Mouse (Mus musculus) MEL-GATA-1-ER (cell line): Measurements from ENCODE around the gene Myo1b.

Experiments used
- DNase-seq: peaks from one replicate; pipeline ENCODE4 v3.0.0-alpha.2; 2012; ENCODE audit warnings: low read depth; ENCODE audit errors: extremely low read depth

The Myo1b gene

GRCm38 (mm10) chr1:51734721-51735120 lies 181.2 kb downstream of the Myo1b start:
- no peak for DNase-seq

- DNase-seq: no peak
Observed at GRCm38 (mm10) chr1:51729407-51729806, 186.5 kb downstream of the Myo1b start.

GRCm38 (mm10) chr1:51728816-51729215 lies 187.1 kb downstream of the Myo1b start:
- no peak for DNase-seq

- DNase-seq: no peak
Observed at GRCm38 (mm10) chr1:51719897-51720673, 195.8 kb downstream of the Myo1b start.

GRCm38 (mm10) chr1:51710831-51711230 lies 205.0 kb downstream of the Myo1b start:
- no peak for DNase-seq

- DNase-seq: no peak
Observed at GRCm38 (mm10) chr1:51706106-51706505, 209.8 kb downstream of the Myo1b start.

DNA sequence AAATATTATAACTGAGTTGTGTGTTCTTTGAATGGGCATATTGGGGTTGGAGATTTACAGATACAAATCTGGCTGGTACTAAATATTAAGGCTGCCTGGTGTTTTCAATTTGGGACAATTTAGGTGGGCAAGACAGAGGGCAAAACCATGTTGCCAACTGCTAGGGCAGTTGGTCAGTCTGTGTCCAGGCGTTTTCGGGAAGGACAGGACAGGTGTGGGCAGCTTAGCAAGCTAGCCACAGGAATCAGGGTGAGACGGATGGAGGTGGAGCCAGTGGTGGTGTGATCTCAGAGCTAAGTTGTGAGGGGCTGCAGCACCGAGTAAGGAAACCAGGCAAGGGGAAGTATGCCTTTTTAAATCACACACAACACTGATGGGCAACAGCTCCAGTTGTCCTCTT lies 211.3 kb downstream of the Myo1b start:
- DNase-seq: no peak
